Mouse (Mus musculus) MEL (cell line): ENCODE data around the gene Snrpd2.

ENCODE experiments used
- CHD2 ChIP-seq: IDR thresholded peaks from 2 replicates; pipeline ENCODE4 v1.6.1; 2011; ENCODE audit warnings: low read length, improper control_type of control experiment
- CTCF ChIP-seq, 3 experiments: IDR thresholded peaks in 2 of 3; conservative IDR thresholded peaks in 1 of 3; 2 replicates each; pipeline ENCODE4 v1.5.1; 2011 to 2012; ENCODE audit warnings: low read length in 3 of 3, low read depth in 2 of 3, mild to moderate bottlenecking in 2 of 3, improper control_type of control experiment in 1 of 3, inconsistent platforms in 1 of 3, mixed read lengths in 1 of 3, moderate library complexity in 1 of 3; ENCODE audit not compliant: control insufficient read depth in 1 of 3, insufficient read depth in 1 of 3, poor library complexity in 1 of 3, severe bottlenecking in 1 of 3
- EP300 ChIP-seq, 2 experiments: IDR thresholded peaks; 2 replicates each; pipeline ENCODE4 v1.6.1; 2011; ENCODE audit warnings: improper control_type of control experiment in 2 of 2, low read length in 2 of 2, low read depth in 1 of 2, mild to moderate bottlenecking in 1 of 2
- GATA1 ChIP-seq: IDR thresholded peaks from 2 replicates; pipeline ENCODE4 v1.6.1; 2011; ENCODE audit warnings: low read depth, low read length, improper control_type of control experiment
- HCFC1 ChIP-seq: IDR thresholded peaks from 2 replicates; pipeline ENCODE4 v1.6.1; 2012; ENCODE audit warnings: low read depth, mild to moderate bottlenecking, inconsistent platforms, low read length, improper control_type of control experiment, moderate library complexity
- JUND ChIP-seq: IDR thresholded peaks from 2 replicates; pipeline ENCODE4 v1.6.1; 2011; ENCODE audit warnings: low read depth, mild to moderate bottlenecking, improper control_type of control experiment, low read length
- MAFK ChIP-seq: IDR thresholded peaks from 2 replicates; pipeline ENCODE4 v1.6.1; 2011; ENCODE audit warnings: low read depth, mild to moderate bottlenecking, low read length, improper control_type of control experiment, borderline replicate concordance
- MAX ChIP-seq: IDR thresholded peaks from 2 replicates; pipeline ENCODE4 v1.6.1; 2011; ENCODE audit warnings: low read length, improper control_type of control experiment
- MEF2A ChIP-seq: IDR thresholded peaks from 2 replicates; pipeline ENCODE4 v1.6.1; 2014; ENCODE audit warnings: low read depth, mild to moderate bottlenecking, inconsistent platforms, low read length, improper control_type of control experiment; ENCODE audit not compliant: poor library complexity, insufficient replicate concordance, severe bottlenecking; ENCODE audit errors: extremely low read depth
- NELFE ChIP-seq: IDR thresholded peaks from 2 replicates; pipeline ENCODE4 v1.6.1; 2011; ENCODE audit warnings: low read depth, low read length, improper control_type of control experiment
- POLR2A ChIP-seq, 2 experiments: IDR thresholded peaks; 2 replicates each; pipeline ENCODE4 v1.6.1; 2011 to 2012; ENCODE audit warnings: low read length in 2 of 2, mild to moderate bottlenecking in 2 of 2, control low read depth in 1 of 2, improper control_type of control experiment in 1 of 2, low read depth in 1 of 2, moderate library complexity in 1 of 2; ENCODE audit not compliant: control insufficient read depth in 1 of 2, insufficient read depth in 1 of 2, poor library complexity in 1 of 2
- SMC3 ChIP-seq: IDR thresholded peaks from 2 replicates; pipeline ENCODE4 v1.6.1; 2011; ENCODE audit warnings: low read depth, low read length, improper control_type of control experiment
- USF2 ChIP-seq, 2 experiments: IDR thresholded peaks; 2 replicates each; pipeline ENCODE4 v1.6.1; 2011 to 2012; ENCODE audit warnings: improper control_type of control experiment in 2 of 2, low read length in 2 of 2, borderline replicate concordance in 1 of 2, inconsistent platforms in 1 of 2, low read depth in 1 of 2, mild to moderate bottlenecking in 1 of 2; ENCODE audit not compliant: insufficient read depth in 1 of 2
- ZC3H11A ChIP-seq: IDR thresholded peaks from 2 replicates; pipeline ENCODE4 v1.6.1; 2012; ENCODE audit warnings: low read depth, mild to moderate bottlenecking, inconsistent platforms, low read length, improper control_type of control experiment

DNA sequence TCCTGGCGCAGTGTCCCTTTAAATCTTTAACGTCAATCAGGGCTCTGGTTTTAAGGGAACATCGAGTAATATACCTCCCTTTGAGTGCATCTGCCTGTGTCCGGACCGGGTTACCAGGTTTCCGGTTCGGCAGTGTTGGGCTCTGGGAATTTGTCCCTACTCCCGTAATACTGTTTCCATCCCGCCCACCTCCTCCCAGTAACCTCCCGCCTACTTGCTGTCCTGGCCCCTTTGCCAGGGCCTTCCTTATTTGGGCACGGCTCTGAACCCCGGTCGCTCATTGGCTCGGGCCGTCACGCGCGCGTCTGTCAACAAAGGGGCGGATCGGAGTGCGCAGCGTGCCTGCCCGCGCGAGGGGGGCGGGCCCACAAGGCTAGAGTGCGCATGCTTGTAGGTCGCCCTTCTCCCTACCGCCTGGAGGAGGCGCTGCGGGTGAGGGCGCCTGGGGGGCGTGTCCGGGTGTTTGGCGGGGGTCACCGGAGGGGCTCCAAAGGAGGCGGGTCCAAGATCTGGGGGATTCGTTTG is 18.1 kb upstream of the Snrpd2 start:
- TF ChIP-seq JUND (no peak), USF2 (IDR thresholded peaks at IDR 0.05; ENCODE audit: borderline replicate concordance in 1 of 2, insufficient read depth in 1 of 2, low read depth in 1 of 2, low read length in 2 of 2) (peak in 1 of 2 experiments; percentile 68; a peak in 3 of 4 replicates), NELFE (no peak), GATA1 (no peak), CHD2 (no peak), MAX (peak; percentile 98), POLR2A (IDR thresholded peaks at IDR 0.05; ENCODE audit: control insufficient read depth in 1 of 2, insufficient read depth in 1 of 2, low read depth in 1 of 2, low read length in 2 of 2, poor library complexity in 1 of 2) (no peak; a peak in 1 of 4 replicates), CTCF (IDR thresholded peaks at IDR 0.05 in 2 of 3, conservative IDR thresholded peaks at IDR 0.05 in 1 of 3; ENCODE audit: control insufficient read depth in 1 of 3, insufficient read depth in 1 of 3, low read depth in 2 of 3, low read length in 3 of 3, poor library complexity in 1 of 3, severe bottlenecking in 1 of 3) (peak; percentile 46 to 81 (median 74); a peak in 5 of 6 replicates), SMC3 (no peak), ZC3H11A (no peak), MEF2A (no peak), EP300 (IDR thresholded peaks at IDR 0.05; ENCODE audit: low read depth in 1 of 2, low read length in 2 of 2) (0 out of 4 replicates have a peak, but pooled peaks of 1 of the 2 experiments have one; percentile 17), MAFK (no peak), HCFC1 (peak; percentile 77)
